Mouse (Mus musculus) limb, embryonic 13.5 days (tissue): Measurements from ENCODE around the gene Slc40a1. TPM values are rescaled to one million over a fixed set of nuclear protein-coding genes. Genes with fewer than 3 reads are reported as not detected.

ENCODE experiments used
- ATAC-seq: fragments of 200-750 bp; cut with Nextera tagmentation; 2 replicates; pipeline ENCODE4 v1.8.0; 2017; ENCODE audit warnings: low read depth, moderate number of reproducible peaks, moderate TSS enrichment; ENCODE audit not compliant: low FRiP score
- H3K27ac ChIP-seq: fragments of 300-500 bp; sonication (generic); 2 replicates; pipeline ENCODE4 v1.5.1; 2015; ENCODE audit warnings: inconsistent platforms, mild to moderate bottlenecking, moderate library complexity
- H3K27me3 ChIP-seq: fragments of 300-500 bp; sonication (generic); 2 replicates; pipeline ENCODE4 v1.6.1; 2015; ENCODE audit warnings: mild to moderate bottlenecking, inconsistent platforms
- H3K36me3 ChIP-seq: fragments of 300-500 bp; sonication (generic); 2 replicates; pipeline ENCODE4 v1.6.1; 2015; ENCODE audit warnings: inconsistent platforms, mild to moderate bottlenecking, moderate library complexity
- H3K4me1 ChIP-seq: fragments of 300-500 bp; sonication (generic); 2 replicates; pipeline ENCODE4 v1.6.1; 2015; ENCODE audit warnings: inconsistent platforms
- H3K4me2 ChIP-seq: fragments of 300-500 bp; sonication (generic); replicated peaks from 2 replicates; pipeline ENCODE4 v1.6.1; 2015; ENCODE audit warnings: inconsistent platforms, mild to moderate bottlenecking, moderate library complexity
- H3K4me3 ChIP-seq: fragments of 300-500 bp; sonication (generic); 2 replicates; pipeline ENCODE4 v1.5.1; 2015; ENCODE audit warnings: moderate library complexity, mild to moderate bottlenecking, inconsistent platforms
- H3K9ac ChIP-seq: fragments of 300-500 bp; sonication (generic); 2 replicates; pipeline ENCODE4 v1.6.1; 2015; ENCODE audit warnings: mild to moderate bottlenecking, inconsistent platforms
- H3K9me3 ChIP-seq: fragments of 300-500 bp; sonication (generic); 2 replicates; pipeline ENCODE4 v1.6.1; 2016; ENCODE audit warnings: inconsistent platforms
- WGBS: fragments of 180-500 bp; shearing (Covaris S2); methylation state at CpG from one replicate; pipeline ENCODE4 v1.1.7; 2015; 5-methylcytosine and 5-hydroxymethylcytosine counted together
- polyA plus RNA-seq: library from polyadenylated mRNA; unstranded; fragments of >200 nt; fragmentation: Nextera tagmentation; extraction: Ambion mirVana; gene quantifications from 2 replicates; pipeline ENCODE4 v1.2.1, GENCODE M21; 2015

Gene Slc40a1
- polyA plus RNA-seq, 1 experiment from 2014 or later = 31.4 TPM

DNA sequence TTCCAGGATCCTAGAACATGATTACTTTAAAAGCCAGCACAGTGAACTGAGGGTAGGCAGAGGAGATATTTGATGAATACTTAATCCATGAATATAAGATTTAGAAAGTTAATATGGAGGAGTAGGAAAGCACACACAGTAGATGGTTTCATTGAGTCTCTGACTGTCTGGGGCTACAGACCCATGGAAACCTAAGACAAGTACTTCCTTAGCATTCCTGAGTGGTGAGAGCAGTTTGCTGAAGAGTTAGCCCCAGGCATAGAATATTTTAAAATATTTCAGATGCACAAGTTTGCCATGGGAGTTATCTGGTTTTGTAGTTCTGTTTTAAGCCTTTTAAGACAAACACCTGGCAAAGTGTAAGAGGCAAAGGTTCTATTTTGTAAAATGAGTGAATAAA lies 65.2 kb downstream of the Slc40a1 start:
- no peak overlapping the region for H3K9ac ChIP-seq
- H3K27ac ChIP-seq = no peak overlapping the region
- peaks cover 24% of the 10 kb centered on the region for H3K4me1 ChIP-seq
- no peaks in the 10 kb centered on the region for H3K27me3 ChIP-seq
- H3K4me3 ChIP-seq = no peak overlapping the region
- no peak for ATAC-seq
- no peak overlapping the region for H3K4me2 ChIP-seq
- no peaks in the 10 kb centered on the region for H3K9me3 ChIP-seq
- no peaks in the 10 kb centered on the region for H3K36me3 ChIP-seq

DNA sequence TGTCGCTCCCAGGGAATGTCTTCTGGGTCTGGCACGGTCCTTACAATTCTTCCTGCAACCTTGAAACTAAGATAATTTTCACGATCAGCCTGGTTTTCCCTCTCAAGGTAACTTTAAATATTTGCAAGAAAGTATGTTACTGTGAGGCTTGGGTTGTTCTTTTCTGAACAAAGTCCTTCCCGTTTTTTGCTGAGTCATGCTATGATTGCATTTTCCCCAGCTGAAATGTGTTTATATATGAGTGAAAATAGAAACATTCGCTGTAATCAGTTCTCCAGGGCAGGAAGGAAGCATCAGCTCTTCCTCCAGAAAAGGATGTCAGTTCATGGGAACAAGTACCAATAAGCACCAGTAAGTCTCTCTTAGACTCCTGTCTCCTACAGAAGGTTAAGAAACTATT lies 66.0 kb downstream of the Slc40a1 start:
- WGBS = 56% methylated on average over 5 of the region's 5 CpGs
- H3K27me3 ChIP-seq = no peaks in the 10 kb centered on the region
- H3K4me2 ChIP-seq = no peak overlapping the region
- H3K4me3 ChIP-seq = no peak overlapping the region
- H3K27ac ChIP-seq = no peak overlapping the region
- peaks cover 16% of the 10 kb centered on the region for H3K4me1 ChIP-seq
- H3K36me3 ChIP-seq = no peaks in the 10 kb centered on the region
- ATAC-seq = no peak
- H3K9me3 ChIP-seq = no peaks in the 10 kb centered on the region
- no peak overlapping the region for H3K9ac ChIP-seq

Other genes starting within 250 kb of the Slc40a1 start
- gene Wdr75, start 131.4 kb downstream of the Slc40a1 start, polyA plus RNA-seq = 86.5 and 93.2 TPM in 2 replicates
- gene Gm5269, start 36.2 kb downstream of the Slc40a1 start, polyA plus RNA-seq = not detected in 2 replicates
- gene Dnah7b, start 139.8 kb upstream of the Slc40a1 start, polyA plus RNA-seq = 2.2 and 2.5 TPM in 2 replicates